Mouse (Mus musculus): ENCODE results near the gene Gm45713. TPM values are rescaled to one million over a fixed set of nuclear protein-coding genes. Genes with fewer than 3 reads are reported as not detected.
A peak's percentile ranks its signal among the peaks of the same experiment; 100 is the strongest.
"Not testable (repeated sequence)": the region's sequence is repeated elsewhere in the genome, so short reads cannot be mapped to it uniquely, and the experiment has no call there.

The Gm45713 gene
- polyA plus RNA-seq, 1 experiment from 2014 or later: 0.22 TPM

GRCm38 (mm10) chr7:45131850-45132249 lies 4.2 kb downstream of the Gm45713 start:
- H3K9me3 ChIP-seq (replicated peaks): peaks cover 3% of the 10 kb centered on the region
- no peak for ATAC-seq (ENCODE audit: insufficient number of reproducible peaks, low FRiP score)
- no peak overlapping the region for H3K4me2 ChIP-seq
- 0 out of 2 replicates have a peak, but pooled peaks cover 4% of the 10 kb centered on the region for H3K27me3 ChIP-seq (replicated peaks)
- peaks cover 30% of the 10 kb centered on the region for H3K4me1 ChIP-seq (replicated peaks)
- 59% methylated on average over 11 of the region's 11 CpGs for WGBS
- H3K27ac ChIP-seq (ENCODE audit: poor library complexity, severe bottlenecking): no peak overlapping the region
- peaks cover 7% of the 10 kb centered on the region for H3K36me3 ChIP-seq
- H3K4me3 ChIP-seq: no peak overlapping the region
- H3K9ac ChIP-seq: peak overlapping the region; percentile 46

- Histone ChIP-seq H3K36me3 (peaks cover 26% of the 10 kb centered on the region), H3K27ac (ENCODE audit: poor library complexity, severe bottlenecking) (peak overlapping the region; percentile 78; the same call in 1 of the 2 replicates), H3K4me1 (replicated peaks) (peaks cover 36% of the 10 kb centered on the region), H3K9ac (peak overlapping the region; percentile 68; the same call in 1 of the 2 replicates), H3K4me2 (peak overlapping the region; percentile 75), H3K4me3 (peak overlapping the region; percentile 59), H3K27me3 (replicated peaks) (no peaks in the 10 kb centered on the region), H3K9me3 (replicated peaks) (peaks cover 3% of the 10 kb centered on the region)
- WGBS: 52% methylated on average over 15 of the region's 15 CpGs
- no peak for ATAC-seq (ENCODE audit: insufficient number of reproducible peaks, low FRiP score)
These were observed 6.1 kb downstream of the Gm45713 start for GRCm38 (mm10) chr7:45129776-45130512.

GRCm38 (mm10) chr7:45129318-45129717 lies 6.7 kb downstream of the Gm45713 start:
- WGBS: under 1% methylated on average over 17 of the region's 17 CpGs
- Histone ChIP-seq H3K9ac (peak overlapping the region; percentile 68), H3K4me3 (peak overlapping the region; percentile 59), H3K4me1 (replicated peaks) (peaks cover 35% of the 10 kb centered on the region), H3K27me3 (replicated peaks) (no peaks in the 10 kb centered on the region), H3K36me3 (peaks cover 26% of the 10 kb centered on the region), H3K27ac (ENCODE audit: poor library complexity, severe bottlenecking) (peak overlapping the region; percentile 78), H3K9me3 (replicated peaks) (peaks cover 3% of the 10 kb centered on the region), H3K4me2 (peak overlapping the region; percentile 75)
- peak; percentile 4 for ATAC-seq (ENCODE audit: insufficient number of reproducible peaks, low FRiP score)

GRCm38 (mm10) chr7:45128624-45129246 lies 7.3 kb downstream of the Gm45713 start, which contains the start of gene Rpl13a:
Rpl13a (minus strand) TSS chr7:45128761.
- Histone ChIP-seq H3K27ac (ENCODE audit: poor library complexity, severe bottlenecking) (peak within 1 kb of the TSS; percentile 90), H3K36me3 (peaks cover 26% of the 10 kb centered on the region), H3K4me2 (peak within 1 kb of the TSS; percentile 91), H3K27me3 (replicated peaks) (no peaks in the 10 kb centered on the region), H3K9ac (peak within 1 kb of the TSS; percentile 99), H3K4me3 (peak within 1 kb of the TSS; percentile 89), H3K4me1 (replicated peaks) (peaks cover 34% of the 10 kb centered on the region), H3K9me3 (replicated peaks) (peaks cover 3% of the 10 kb centered on the region)
- ATAC-seq (ENCODE audit: insufficient number of reproducible peaks, low FRiP score): peak; percentile 91
- under 1% methylated on average over 48 of the region's 48 CpGs for WGBS

GRCm38 (mm10) chr7:45127700-45128224 lies 8.3 kb downstream of the Gm45713 start:
- H3K4me1 ChIP-seq (replicated peaks): peaks cover 42% of the 10 kb centered on the region
- peaks cover 31% of the 10 kb centered on the region for H3K36me3 ChIP-seq
- H3K4me3 ChIP-seq: peak overlapping the region; percentile 89
- H3K4me2 ChIP-seq: peak overlapping the region; percentile 91
- H3K9ac ChIP-seq: peak overlapping the region; percentile 99
- peak overlapping the region; percentile 90 for H3K27ac ChIP-seq (ENCODE audit: poor library complexity, severe bottlenecking)
- no peaks in the 10 kb centered on the region for H3K9me3 ChIP-seq (replicated peaks)
- no peaks in the 10 kb centered on the region for H3K27me3 ChIP-seq (replicated peaks)
- ATAC-seq (ENCODE audit: insufficient number of reproducible peaks, low FRiP score): no peak
- 2% methylated on average over 6 of the region's 6 CpGs for WGBS

- Histone ChIP-seq H3K9ac (peak overlapping the region; percentile 99), H3K9me3 (replicated peaks) (no peaks in the 10 kb centered on the region), H3K4me1 (replicated peaks) (peaks cover 46% of the 10 kb centered on the region), H3K4me3 (peak overlapping the region; percentile 89), H3K4me2 (peak overlapping the region; percentile 91), H3K27me3 (replicated peaks) (no peaks in the 10 kb centered on the region), H3K27ac (ENCODE audit: poor library complexity, severe bottlenecking) (peak overlapping the region; percentile 90), H3K36me3 (peaks cover 38% of the 10 kb centered on the region)
- WGBS: 29% methylated on average over 21 of the region's 21 CpGs
- ATAC-seq (ENCODE audit: insufficient number of reproducible peaks, low FRiP score): no peak
These were observed 9.0 kb downstream of the Gm45713 start for GRCm38 (mm10) chr7:45126844-45127699.

- Histone ChIP-seq H3K36me3 (peaks cover 45% of the 10 kb centered on the region), H3K27me3 (replicated peaks) (no peaks in the 10 kb centered on the region), H3K4me1 (replicated peaks) (peaks cover 49% of the 10 kb centered on the region), H3K9me3 (replicated peaks) (no peaks in the 10 kb centered on the region), H3K27ac (ENCODE audit: poor library complexity, severe bottlenecking) (peak overlapping the region; percentile 90), H3K4me2 (peak overlapping the region; percentile 91), H3K4me3 (peak overlapping the region; percentile 89), H3K9ac (peak overlapping the region; percentile 99)
- 79% methylated on average over 17 of the region's 17 CpGs for WGBS
- no peak for ATAC-seq (ENCODE audit: insufficient number of reproducible peaks, low FRiP score)
These were observed 9.7 kb downstream of the Gm45713 start for GRCm38 (mm10) chr7:45126147-45126843.

GRCm38 (mm10) chr7:45125649-45126048 lies 10.4 kb downstream of the Gm45713 start:
- not testable (repeated sequence) for ATAC-seq (ENCODE audit: insufficient number of reproducible peaks, low FRiP score); H3K4me2 ChIP-seq; H3K4me3 ChIP-seq; H3K9ac ChIP-seq; H3K27me3 ChIP-seq (replicated peaks); H3K9me3 ChIP-seq (replicated peaks)
- Histone ChIP-seq H3K4me1 (replicated peaks) (peaks cover 51% of the 10 kb centered on the region), H3K36me3 (peaks cover 52% of the 10 kb centered on the region), H3K27ac (ENCODE audit: poor library complexity, severe bottlenecking) (peak overlapping the region; percentile 72; the same call in 1 of the 2 replicates)
- WGBS: 73% methylated on average over 5 of the region's 5 CpGs

- H3K27ac ChIP-seq (ENCODE audit: poor library complexity, severe bottlenecking): peak overlapping the region; percentile 72; the same call in 1 of the 2 replicates
- H3K9me3 ChIP-seq (replicated peaks): no peaks in the 10 kb centered on the region
- H3K4me1 ChIP-seq (replicated peaks): peaks cover 51% of the 10 kb centered on the region
- H3K27me3 ChIP-seq (replicated peaks): no peaks in the 10 kb centered on the region
- H3K36me3 ChIP-seq: peaks cover 57% of the 10 kb centered on the region
- H3K4me3 ChIP-seq: 0 out of 2 replicates have a peak overlapping the region, but pooled peaks have one; percentile 92
- H3K9ac ChIP-seq: no peak overlapping the region
- no peak for ATAC-seq (ENCODE audit: insufficient number of reproducible peaks, low FRiP score)
- WGBS: 31% methylated on average over 7 of the region's 7 CpGs
- peak overlapping the region; percentile 54; the same call in 1 of the 2 replicates for H3K4me2 ChIP-seq
These were observed 10.9 kb downstream of the Gm45713 start for GRCm38 (mm10) chr7:45125144-45125600.

Measured in heart, embryonic 12.5 days (tissue).